Mouse (Mus musculus): ENCODE measurements around the gene Cops4.

Cops4 gene

GRCm38 (mm10) chr5:100581622-100582434 is 63.7 kb downstream of the Cops4 start:
- no peak for DNase-seq (ENCODE audit: low read depth, low spot score)

- no peak for DNase-seq (ENCODE audit: low read depth, low spot score)
These were observed 64.3 kb downstream of the Cops4 start for GRCm38 (mm10) chr5:100582435-100582826.

GRCm38 (mm10) chr5:100583066-100583465 is 65.0 kb downstream of the Cops4 start:
- DNase-seq (ENCODE audit: low read depth, low spot score): no peak

DNA sequence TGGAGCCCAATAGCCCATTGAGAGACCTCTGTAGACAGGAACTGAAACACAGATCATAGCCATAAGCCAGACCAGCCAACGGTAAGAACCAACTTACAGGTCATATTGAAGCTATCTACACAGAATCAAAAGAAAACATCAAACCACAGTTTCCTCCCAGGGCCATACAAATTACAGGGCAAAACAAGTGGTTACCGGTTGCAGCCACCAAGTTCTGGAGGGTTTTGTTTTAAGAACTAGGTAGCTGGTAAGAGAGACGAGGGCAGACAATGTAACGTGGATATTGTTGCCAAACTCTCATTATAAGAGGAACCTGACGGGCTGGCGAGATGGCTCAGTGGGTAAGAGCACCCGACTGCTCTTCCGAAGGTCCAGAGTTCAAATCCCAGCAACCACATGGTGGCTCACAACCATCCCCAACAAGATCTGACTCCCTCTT is 67.1 kb downstream of the Cops4 start:
- DNase-seq (ENCODE audit: low read depth, low spot score): no peak

- no peak for DNase-seq (ENCODE audit: low read depth, low spot score)
These were observed 67.5 kb downstream of the Cops4 start for GRCm38 (mm10) chr5:100585657-100586056.

GRCm38 (mm10) chr5:100587136-100587535 is 69.0 kb downstream of the Cops4 start:
- no peak for DNase-seq (ENCODE audit: low read depth, low spot score)

GRCm38 (mm10) chr5:100587626-100588025 is 69.5 kb downstream of the Cops4 start:
- no peak for DNase-seq (ENCODE audit: low read depth, low spot score)

GRCm38 (mm10) chr5:100590505-100590904 is 72.4 kb downstream of the Cops4 start:
- no peak for DNase-seq (ENCODE audit: low read depth, low spot score)

DNA sequence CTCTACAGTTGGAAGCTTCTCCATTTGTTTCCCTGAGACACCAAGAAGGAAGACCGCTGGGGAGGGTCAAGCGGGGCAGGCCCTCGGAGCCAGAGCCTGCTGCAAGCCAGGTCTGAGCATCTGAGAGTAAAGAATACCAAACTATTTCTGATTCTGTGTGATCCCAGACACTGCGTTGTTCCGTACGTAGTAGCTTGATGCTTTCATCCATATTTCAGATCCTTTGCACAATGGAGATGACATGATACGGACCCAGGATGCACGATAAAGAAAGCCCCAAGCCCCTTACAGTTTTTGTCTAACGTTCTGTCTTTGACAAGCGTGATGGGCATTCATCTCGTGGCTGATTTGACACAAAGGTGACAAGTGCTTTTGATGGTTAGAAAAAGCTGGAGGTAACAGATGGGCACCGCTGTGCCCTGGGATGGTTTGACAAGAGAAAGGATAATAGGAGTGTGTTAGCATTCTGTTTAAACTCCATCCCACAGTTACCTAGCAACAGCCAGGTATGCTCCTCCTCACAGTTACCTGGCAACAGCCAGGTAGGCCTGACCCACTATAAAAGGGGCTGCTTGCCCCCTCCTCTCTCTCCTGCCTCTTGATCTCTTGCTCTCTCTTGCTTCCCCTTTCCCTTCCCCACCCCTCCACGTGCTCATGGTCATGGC is 76.8 kb downstream of the Cops4 start:
- DNase-seq (ENCODE audit: low read depth, low spot score): no peak

DNA sequence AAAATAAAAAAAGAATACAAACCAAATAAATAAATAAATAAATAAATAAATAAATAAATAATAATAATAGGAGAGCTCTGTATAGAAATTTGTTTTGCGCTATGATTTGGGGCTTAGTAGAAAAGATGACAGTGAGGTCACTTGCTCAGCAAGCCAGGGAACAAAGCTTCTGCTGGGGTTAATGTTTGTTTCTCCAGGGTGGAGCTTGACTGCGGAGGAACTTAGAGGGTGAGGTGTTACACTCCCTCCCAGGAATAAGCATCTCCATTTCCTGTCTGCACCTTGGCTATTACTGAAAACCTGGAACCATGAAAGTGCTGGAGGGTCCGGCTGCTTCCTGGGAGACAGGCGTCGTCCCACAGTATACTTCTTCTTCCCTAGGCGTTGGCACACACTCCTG is 77.9 kb downstream of the Cops4 start:
- no peak for DNase-seq (ENCODE audit: low read depth, low spot score)
